Mouse (Mus musculus): ENCODE data around the gene Frat2. TPM values are rescaled to one million over a fixed set of nuclear protein-coding genes. Genes with fewer than 3 reads are reported as not detected.

Frat2 gene
- total and polyA plus RNA-seq, 3 experiments = 1.4 to 4.9 (median 2.7) TPM

DNA sequence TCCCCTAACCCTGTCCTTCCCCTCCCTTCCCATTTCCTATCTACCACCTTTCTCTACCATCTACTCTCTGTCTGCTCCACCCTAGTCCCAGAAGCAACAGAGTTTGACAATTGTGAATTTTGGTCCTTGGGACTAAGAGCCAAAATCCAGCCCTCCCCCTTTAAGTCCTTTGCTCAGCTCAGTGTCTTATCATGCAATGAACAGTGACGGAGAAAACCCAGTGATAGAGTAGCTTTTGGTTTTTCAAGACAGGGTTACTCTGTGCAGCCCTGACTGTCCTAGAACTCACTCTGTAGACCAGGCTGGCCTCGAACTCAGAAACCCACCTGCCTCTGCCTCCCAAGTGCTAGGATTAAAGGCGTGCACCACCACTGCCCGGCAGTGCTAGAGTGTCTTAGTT is 34.6 kb downstream of the Frat2 start:
- H3K27me3 ChIP-seq (ENCODE audit: control insufficient read depth, insufficient read depth, low read length) = no peaks in the 10 kb centered on the region
- no peaks in the 10 kb centered on the region for H3K79me2 ChIP-seq (replicated peaks; ENCODE audit: control insufficient read depth, insufficient read depth, low read length)
- H3K4me3 ChIP-seq = no peak overlapping the region
- H3K36me3 ChIP-seq (ENCODE audit: control insufficient read depth, insufficient read depth, low read length) = no peaks in the 10 kb centered on the region
- TF ChIP-seq EP300 (IDR thresholded peaks at IDR 0.05; ENCODE audit: insufficient read depth, low read depth, low read length) (no peak), POLR2A (IDR thresholded peaks at IDR 0.05; ENCODE audit: insufficient read depth, low read depth, low read length) (no peak), CTCF (IDR thresholded peaks at IDR 0.05) (no peak)
- no peak overlapping the region for H3K27ac ChIP-seq
- no peak for DNase-seq
- no peak overlapping the region for H3K9ac ChIP-seq (ENCODE audit: low read depth, low read length)
- H3K4me1 ChIP-seq (ENCODE audit: control insufficient read depth, insufficient read depth, low read length) = no peaks in the 10 kb centered on the region
- 80% methylated on average over 4 of the region's 4 CpGs for WGBS
- intact Hi-C loops (cut with DNase I) = no loop called here

- Histone ChIP-seq H3K9ac (ENCODE audit: low read depth, low read length) (no peak overlapping the region), H3K4me1 (ENCODE audit: control insufficient read depth, insufficient read depth, low read length) (no peaks in the 10 kb centered on the region), H3K27ac (no peak overlapping the region), H3K27me3 (ENCODE audit: control insufficient read depth, insufficient read depth, low read length) (no peaks in the 10 kb centered on the region), H3K36me3 (ENCODE audit: control insufficient read depth, insufficient read depth, low read length) (no peaks in the 10 kb centered on the region), H3K4me3 (no peak overlapping the region), H3K79me2 (replicated peaks; ENCODE audit: control insufficient read depth, insufficient read depth, low read length) (no peaks in the 10 kb centered on the region)
- TF ChIP-seq POLR2A (IDR thresholded peaks at IDR 0.05; ENCODE audit: insufficient read depth, low read depth, low read length) = no peak
- TF ChIP-seq EP300 (IDR thresholded peaks at IDR 0.05; ENCODE audit: insufficient read depth, low read depth, low read length) = no peak
- TF ChIP-seq CTCF (IDR thresholded peaks at IDR 0.05) = no peak
- 71% methylated on average over 10 of the region's 10 CpGs for WGBS
- intact Hi-C loops (cut with DNase I) = no loop called here
- peak; percentile 34 to 67 for DNase-seq
These were observed 35.4 kb downstream of the Frat2 start for GRCm38 (mm10) chr19:41812525-41812924.

- intact Hi-C loops (cut with DNase I) = no loop called here
- H3K27ac ChIP-seq = no peak overlapping the region
- WGBS = 91% methylated on average over 5 of the region's 5 CpGs
These were observed 37.9 kb downstream of the Frat2 start for GRCm38 (mm10) chr19:41810074-41810473.

GRCm38 (mm10) chr19:41808104-41808634 is 39.8 kb downstream of the Frat2 start:
- 74% methylated on average over 8 of the region's 8 CpGs for WGBS
- H3K79me2 ChIP-seq (replicated peaks; ENCODE audit: control insufficient read depth, insufficient read depth, low read length) = no peaks in the 10 kb centered on the region
- intact Hi-C loops (cut with DNase I) = loop anchor here (10.0 kb wide), 1 partner anchor 707 kb away; the partner anchor contains the start of gene R3hcc1l

More at GRCm38 (mm10) chr19:41810074-41810473, 37.9 kb downstream of the Frat2 start:
- H3K9ac ChIP-seq (ENCODE audit: low read depth, low read length) = no peak overlapping the region
- H3K36me3 ChIP-seq (ENCODE audit: control insufficient read depth, insufficient read depth, low read length) = no peaks in the 10 kb centered on the region
- no peak for DNase-seq
- no peak overlapping the region for H3K4me3 ChIP-seq
- no peaks in the 10 kb centered on the region for H3K4me1 ChIP-seq (ENCODE audit: control insufficient read depth, insufficient read depth, low read length)
- H3K27me3 ChIP-seq (ENCODE audit: control insufficient read depth, insufficient read depth, low read length) = no peaks in the 10 kb centered on the region
- no peak for TF ChIP-seq POLR2A (IDR thresholded peaks at IDR 0.05; ENCODE audit: insufficient read depth, low read depth, low read length)
- TF ChIP-seq CTCF (IDR thresholded peaks at IDR 0.05) = no peak
- TF ChIP-seq EP300 (IDR thresholded peaks at IDR 0.05; ENCODE audit: insufficient read depth, low read depth, low read length) = no peak
- H3K79me2 ChIP-seq (replicated peaks; ENCODE audit: control insufficient read depth, insufficient read depth, low read length) = no peaks in the 10 kb centered on the region

DNA sequence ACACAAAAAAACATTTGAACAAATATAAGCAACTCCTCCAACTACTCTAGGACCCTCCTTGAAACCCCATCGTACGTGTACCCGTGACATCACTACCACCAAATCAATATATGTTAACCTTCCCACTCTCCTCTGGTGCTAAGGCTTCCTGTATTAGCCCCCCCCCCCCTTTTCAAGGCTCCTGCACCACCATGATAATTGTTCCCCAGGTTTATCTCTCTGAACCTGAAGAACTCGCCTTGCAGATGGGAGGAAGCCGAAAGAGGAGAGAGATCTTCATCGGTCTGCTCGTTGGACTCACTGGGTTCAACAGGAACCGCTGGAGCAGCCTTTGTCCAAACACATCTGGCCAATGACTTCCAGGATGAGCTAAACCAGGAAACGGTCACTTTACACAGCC is 40.4 kb downstream of the Frat2 start:
- no peak overlapping the region for H3K9ac ChIP-seq (ENCODE audit: low read depth, low read length)
- H3K79me2 ChIP-seq (replicated peaks; ENCODE audit: control insufficient read depth, insufficient read depth, low read length) = no peaks in the 10 kb centered on the region
- H3K4me3 ChIP-seq = no peak overlapping the region
- 57% methylated on average over 9 of the region's 9 CpGs for WGBS
- H3K36me3 ChIP-seq (ENCODE audit: control insufficient read depth, insufficient read depth, low read length) = no peaks in the 10 kb centered on the region
- H3K27ac ChIP-seq = no peak overlapping the region
- H3K4me1 ChIP-seq (ENCODE audit: control insufficient read depth, insufficient read depth, low read length) = no peaks in the 10 kb centered on the region
- no peaks in the 10 kb centered on the region for H3K27me3 ChIP-seq (ENCODE audit: control insufficient read depth, insufficient read depth, low read length)
- no peak for DNase-seq
- intact Hi-C loops (cut with DNase I) = loop anchor here (10.0 kb wide), 1 partner anchor 707 kb away; the partner anchor contains the start of gene R3hcc1l
- TF ChIP-seq POLR2A (IDR thresholded peaks at IDR 0.05; ENCODE audit: insufficient read depth, low read depth, low read length) = no peak
- no peak for TF ChIP-seq EP300 (IDR thresholded peaks at IDR 0.05; ENCODE audit: insufficient read depth, low read depth, low read length)
- no peak for TF ChIP-seq CTCF (IDR thresholded peaks at IDR 0.05)

More at GRCm38 (mm10) chr19:41808104-41808634, 39.8 kb downstream of the Frat2 start:
- TF ChIP-seq EP300 (IDR thresholded peaks at IDR 0.05; ENCODE audit: insufficient read depth, low read depth, low read length) = no peak
- TF ChIP-seq CTCF (IDR thresholded peaks at IDR 0.05) = no peak
- TF ChIP-seq POLR2A (IDR thresholded peaks at IDR 0.05; ENCODE audit: insufficient read depth, low read depth, low read length) = no peak
- Histone ChIP-seq H3K4me1 (ENCODE audit: control insufficient read depth, insufficient read depth, low read length) (no peaks in the 10 kb centered on the region), H3K36me3 (ENCODE audit: control insufficient read depth, insufficient read depth, low read length) (no peaks in the 10 kb centered on the region), H3K4me3 (no peak overlapping the region), H3K9ac (ENCODE audit: low read depth, low read length) (no peak overlapping the region), H3K27ac (no peak overlapping the region), H3K27me3 (ENCODE audit: control insufficient read depth, insufficient read depth, low read length) (no peaks in the 10 kb centered on the region)
- no peak for DNase-seq

DNA sequence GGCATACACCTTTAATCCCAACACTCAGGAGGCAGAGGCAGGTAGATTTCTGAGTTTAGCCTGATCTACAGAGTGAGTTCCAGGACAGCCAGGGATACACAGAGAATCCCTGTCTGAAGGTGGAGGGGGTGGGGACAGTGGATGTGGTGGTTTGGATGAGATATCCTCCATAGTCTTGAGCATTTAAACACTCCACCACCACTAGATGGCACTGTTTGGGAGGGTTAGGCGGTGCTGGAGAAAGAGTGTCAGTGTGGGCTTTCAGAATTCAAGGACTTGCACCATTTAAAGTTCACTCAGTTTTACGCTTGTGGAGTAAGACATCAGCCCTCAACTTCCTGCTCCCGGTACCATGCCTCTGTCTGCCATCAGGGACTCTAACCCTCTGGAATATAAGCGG is 42.1 kb downstream of the Frat2 start:
- TF ChIP-seq CTCF (IDR thresholded peaks at IDR 0.05) (peak; percentile 35), POLR2A (IDR thresholded peaks at IDR 0.05; ENCODE audit: insufficient read depth, low read depth, low read length) (no peak)
- Histone ChIP-seq H3K4me3 (no peak overlapping the region), H3K4me1 (ENCODE audit: control insufficient read depth, insufficient read depth, low read length) (no peaks in the 10 kb centered on the region), H3K79me2 (replicated peaks; ENCODE audit: control insufficient read depth, insufficient read depth, low read length) (no peaks in the 10 kb centered on the region), H3K27me3 (ENCODE audit: control insufficient read depth, insufficient read depth, low read length) (no peaks in the 10 kb centered on the region), H3K27ac (no peak overlapping the region), H3K9ac (ENCODE audit: low read depth, low read length) (no peak overlapping the region), H3K36me3 (ENCODE audit: control insufficient read depth, insufficient read depth, low read length) (no peaks in the 10 kb centered on the region)
- DNase-seq = no peak
- intact Hi-C loops (cut with DNase I) = loop anchor here (10.0 kb wide), 1 partner anchor 709 kb away; the partner anchor contains the start of gene R3hcc1l
- WGBS = 89% methylated on average over 4 of the region's 4 CpGs
